Mouse (Mus musculus): Measurements from ENCODE around the gene Stx8. TPM values are rescaled to one million over a fixed set of nuclear protein-coding genes. Genes with fewer than 3 reads are reported as not detected.
A peak's percentile ranks its signal among the peaks of the same experiment; 100 is the strongest.

Stx8 gene
- polyA plus RNA-seq, 1 experiment from 2014 or later: 67.1 TPM

GRCm38 (mm10) chr11:68067806-68068205 lies 101.8 kb downstream of the Stx8 start:
- no peaks in the 10 kb centered on the region for H3K4me1 ChIP-seq (replicated peaks; ENCODE audit: control insufficient read depth, insufficient read depth, low read length)
- H3K27ac ChIP-seq: no peak overlapping the region
- H3K9ac ChIP-seq: no peak overlapping the region
- no peaks in the 10 kb centered on the region for H3K27me3 ChIP-seq (ENCODE audit: control insufficient read depth, insufficient read depth, low read length)
- no peak overlapping the region for H3K4me2 ChIP-seq (replicated peaks)
- H3K36me3 ChIP-seq (replicated peaks; ENCODE audit: control insufficient read depth, insufficient read depth): no peaks in the 10 kb centered on the region
- ATAC-seq (ENCODE audit: low FRiP score) (no peak), DNase-seq (ENCODE audit: low spot score) (no peak)
- H3K9me3 ChIP-seq (ENCODE audit: control insufficient read depth, low read length): no peaks in the 10 kb centered on the region
- WGBS: 84% methylated on average over 10 of the region's 10 CpGs
- no peak overlapping the region for H3K4me3 ChIP-seq (replicated peaks; ENCODE audit: low read length)

- Histone ChIP-seq H3K4me2 (replicated peaks) (no peak overlapping the region), H3K4me3 (replicated peaks; ENCODE audit: low read length) (no peak overlapping the region), H3K9ac (no peak overlapping the region), H3K27ac (no peak overlapping the region), H3K27me3 (ENCODE audit: control insufficient read depth, insufficient read depth, low read length) (no peaks in the 10 kb centered on the region), H3K4me1 (replicated peaks; ENCODE audit: control insufficient read depth, insufficient read depth, low read length) (peaks cover 6% of the 10 kb centered on the region; the same call in 1 of the 2 replicates), H3K36me3 (replicated peaks; ENCODE audit: control insufficient read depth, insufficient read depth) (no peaks in the 10 kb centered on the region), H3K9me3 (ENCODE audit: control insufficient read depth, low read length) (no peaks in the 10 kb centered on the region)
- no peak for ATAC-seq (ENCODE audit: low FRiP score)
- 60% methylated on average over 3 of the region's 3 CpGs for WGBS
- DNase-seq (ENCODE audit: low spot score): no peak
These were observed 104.1 kb downstream of the Stx8 start for GRCm38 (mm10) chr11:68070086-68070485.

- ATAC-seq (ENCODE audit: low FRiP score): no peak
- 54% methylated on average over 5 of the region's 5 CpGs for WGBS
These were observed 105.8 kb downstream of the Stx8 start for GRCm38 (mm10) chr11:68071836-68072235.

GRCm38 (mm10) chr11:68072597-68073210 lies 106.7 kb downstream of the Stx8 start:
- H3K4me2 ChIP-seq (replicated peaks): no peak overlapping the region
- ATAC-seq (ENCODE audit: low FRiP score) (no peak), DNase-seq (ENCODE audit: low spot score) (no peak)
- 48% methylated on average over 11 of the region's 11 CpGs for WGBS
- H3K4me1 ChIP-seq (replicated peaks; ENCODE audit: control insufficient read depth, insufficient read depth, low read length): peaks cover 6% of the 10 kb centered on the region; the same call in 1 of the 2 replicates
- H3K4me3 ChIP-seq (replicated peaks; ENCODE audit: low read length): no peak overlapping the region
- H3K36me3 ChIP-seq (replicated peaks; ENCODE audit: control insufficient read depth, insufficient read depth): no peaks in the 10 kb centered on the region
- H3K27me3 ChIP-seq (ENCODE audit: control insufficient read depth, insufficient read depth, low read length): no peaks in the 10 kb centered on the region
- H3K9ac ChIP-seq: no peak overlapping the region
- no peak overlapping the region for H3K27ac ChIP-seq
- H3K9me3 ChIP-seq (ENCODE audit: control insufficient read depth, low read length): no peaks in the 10 kb centered on the region

More at GRCm38 (mm10) chr11:68071836-68072235, 105.8 kb downstream of the Stx8 start:
- Histone ChIP-seq H3K27me3 (ENCODE audit: control insufficient read depth, insufficient read depth, low read length) (no peaks in the 10 kb centered on the region), H3K9me3 (ENCODE audit: control insufficient read depth, low read length) (no peaks in the 10 kb centered on the region), H3K9ac (no peak overlapping the region), H3K4me3 (replicated peaks; ENCODE audit: low read length) (no peak overlapping the region), H3K36me3 (replicated peaks; ENCODE audit: control insufficient read depth, insufficient read depth) (no peaks in the 10 kb centered on the region), H3K27ac (no peak overlapping the region), H3K4me1 (replicated peaks; ENCODE audit: control insufficient read depth, insufficient read depth, low read length) (peaks cover 6% of the 10 kb centered on the region; the same call in 1 of the 2 replicates), H3K4me2 (replicated peaks) (no peak overlapping the region)
- DNase-seq (ENCODE audit: low spot score): no peak

- no peak for ATAC-seq (ENCODE audit: low FRiP score)
- Histone ChIP-seq H3K4me2 (replicated peaks) (no peak overlapping the region), H3K4me1 (replicated peaks; ENCODE audit: control insufficient read depth, insufficient read depth, low read length) (peaks cover 6% of the 10 kb centered on the region; the same call in 1 of the 2 replicates)
These were observed 108.7 kb downstream of the Stx8 start for GRCm38 (mm10) chr11:68074686-68075085.

GRCm38 (mm10) chr11:68075331-68075730 lies 109.3 kb downstream of the Stx8 start:
- Histone ChIP-seq H3K27ac (no peak overlapping the region), H3K4me3 (replicated peaks; ENCODE audit: low read length) (no peak overlapping the region), H3K9ac (no peak overlapping the region), H3K4me1 (replicated peaks; ENCODE audit: control insufficient read depth, insufficient read depth, low read length) (peaks cover 6% of the 10 kb centered on the region; the same call in 1 of the 2 replicates), H3K9me3 (ENCODE audit: control insufficient read depth, low read length) (no peaks in the 10 kb centered on the region), H3K4me2 (replicated peaks) (no peak overlapping the region), H3K27me3 (ENCODE audit: control insufficient read depth, insufficient read depth, low read length) (no peaks in the 10 kb centered on the region), H3K36me3 (replicated peaks; ENCODE audit: control insufficient read depth, insufficient read depth) (no peaks in the 10 kb centered on the region)
- WGBS: 62% methylated on average over 2 of the region's 2 CpGs
- ATAC-seq (ENCODE audit: low FRiP score) (no peak), DNase-seq (ENCODE audit: low spot score) (no peak)

More at GRCm38 (mm10) chr11:68074686-68075085, 108.7 kb downstream of the Stx8 start:
- Histone ChIP-seq H3K36me3 (replicated peaks; ENCODE audit: control insufficient read depth, insufficient read depth) (no peaks in the 10 kb centered on the region), H3K4me3 (replicated peaks; ENCODE audit: low read length) (no peak overlapping the region), H3K9ac (no peak overlapping the region), H3K9me3 (ENCODE audit: control insufficient read depth, low read length) (no peaks in the 10 kb centered on the region), H3K27me3 (ENCODE audit: control insufficient read depth, insufficient read depth, low read length) (no peaks in the 10 kb centered on the region), H3K27ac (no peak overlapping the region)
- 52% methylated on average over 5 of the region's 5 CpGs for WGBS
- peak; percentile 35 for DNase-seq (ENCODE audit: low spot score)

GRCm38 (mm10) chr11:68079756-68080155 lies 113.8 kb downstream of the Stx8 start:
- ATAC-seq (ENCODE audit: low FRiP score) (no peak), DNase-seq (ENCODE audit: low spot score) (no peak)
- Histone ChIP-seq H3K4me1 (replicated peaks; ENCODE audit: control insufficient read depth, insufficient read depth, low read length) (no peaks in the 10 kb centered on the region), H3K27me3 (ENCODE audit: control insufficient read depth, insufficient read depth, low read length) (no peaks in the 10 kb centered on the region), H3K27ac (no peak overlapping the region), H3K4me2 (replicated peaks) (no peak overlapping the region), H3K36me3 (replicated peaks; ENCODE audit: control insufficient read depth, insufficient read depth) (no peaks in the 10 kb centered on the region), H3K4me3 (replicated peaks; ENCODE audit: low read length) (no peak overlapping the region), H3K9me3 (ENCODE audit: control insufficient read depth, low read length) (no peaks in the 10 kb centered on the region), H3K9ac (no peak overlapping the region)
- WGBS: 94% methylated on average over 2 of the region's 2 CpGs

GRCm38 (mm10) chr11:68080999-68081398 lies 115.0 kb downstream of the Stx8 start:
- 93% methylated on average over 2 of the region's 2 CpGs for WGBS
- no peaks in the 10 kb centered on the region for H3K27me3 ChIP-seq (ENCODE audit: control insufficient read depth, insufficient read depth, low read length)
- no peaks in the 10 kb centered on the region for H3K36me3 ChIP-seq (replicated peaks; ENCODE audit: control insufficient read depth, insufficient read depth)
- no peak for ATAC-seq (ENCODE audit: low FRiP score)
- no peaks in the 10 kb centered on the region for H3K4me1 ChIP-seq (replicated peaks; ENCODE audit: control insufficient read depth, insufficient read depth, low read length)
- H3K4me2 ChIP-seq (replicated peaks): no peak overlapping the region
- no peaks in the 10 kb centered on the region for H3K9me3 ChIP-seq (ENCODE audit: control insufficient read depth, low read length)
- DNase-seq (ENCODE audit: low spot score): no peak
- H3K4me3 ChIP-seq (replicated peaks; ENCODE audit: low read length): no peak overlapping the region
- no peak overlapping the region for H3K9ac ChIP-seq
- no peak overlapping the region for H3K27ac ChIP-seq

- Histone ChIP-seq H3K9ac (no peak overlapping the region), H3K9me3 (ENCODE audit: control insufficient read depth, low read length) (no peaks in the 10 kb centered on the region), H3K4me3 (replicated peaks; ENCODE audit: low read length) (no peak overlapping the region), H3K4me1 (replicated peaks; ENCODE audit: control insufficient read depth, insufficient read depth, low read length) (no peaks in the 10 kb centered on the region), H3K27ac (no peak overlapping the region), H3K27me3 (ENCODE audit: control insufficient read depth, insufficient read depth, low read length) (no peaks in the 10 kb centered on the region), H3K4me2 (replicated peaks) (no peak overlapping the region), H3K36me3 (replicated peaks; ENCODE audit: control insufficient read depth, insufficient read depth) (no peaks in the 10 kb centered on the region)
- ATAC-seq (ENCODE audit: low FRiP score) (no peak), DNase-seq (ENCODE audit: low spot score) (no peak)
- WGBS: 81% methylated on average over 12 of the region's 12 CpGs
These were observed 116.8 kb downstream of the Stx8 start for GRCm38 (mm10) chr11:68082756-68083155.

Data from hindbrain, embryonic 14.5 days (tissue).